Mouse (Mus musculus) forebrain, embryonic 12.5 days (tissue): Measurements from ENCODE around the gene Ttc39b. TPM values are rescaled to one million over a fixed set of nuclear protein-coding genes. Genes with fewer than 3 reads are reported as not detected.
"Not testable (repeated sequence)": the region's sequence is repeated elsewhere in the genome, so short reads cannot be mapped to it uniquely, and the experiment has no call there.

Experiments
- ATAC-seq: fragments of 200-750 bp; cut with Nextera tagmentation; 2 replicates; pipeline ENCODE4 v1.8.0; 2017; ENCODE audit warnings: moderate TSS enrichment; ENCODE audit not compliant: low FRiP score
- H3K27ac ChIP-seq: fragments of 300-500 bp; sonication (generic); 2 replicates; pipeline ENCODE4 v1.5.1; 2016; ENCODE audit warnings: mild to moderate bottlenecking
- H3K27me3 ChIP-seq: fragments of 300-500 bp; sonication (generic); 2 replicates; pipeline ENCODE4 v1.6.1; 2016; ENCODE audit warnings: mild to moderate bottlenecking
- H3K36me3 ChIP-seq: fragments of 300-500 bp; sonication (generic); replicated peaks from 2 replicates; pipeline ENCODE4 v1.6.1; 2016; ENCODE audit warnings: mild to moderate bottlenecking
- H3K4me1 ChIP-seq: fragments of 300-500 bp; sonication (generic); 2 replicates; pipeline ENCODE4 v1.6.1; 2016
- H3K4me2 ChIP-seq: fragments of 300-500 bp; sonication (generic); 2 replicates; pipeline ENCODE4 v1.6.1; 2016; ENCODE audit warnings: mild to moderate bottlenecking, moderate library complexity
- H3K4me3 ChIP-seq: fragments of 300-500 bp; sonication (generic); replicated peaks from 2 replicates; pipeline ENCODE4 v1.5.1; 2016; ENCODE audit warnings: mild to moderate bottlenecking
- H3K9ac ChIP-seq: fragments of 300-500 bp; sonication (generic); 2 replicates; pipeline ENCODE4 v1.6.1; 2016; ENCODE audit warnings: mild to moderate bottlenecking
- H3K9me3 ChIP-seq: fragments of 300-500 bp; sonication (generic); 2 replicates; pipeline ENCODE4 v1.6.1; 2016
- WGBS: fragments of 180-500 bp; shearing (Covaris S2); methylation state at CpG from one replicate; pipeline ENCODE4 v1.1.7; 2016; 5-methylcytosine and 5-hydroxymethylcytosine counted together
- polyA plus RNA-seq: library from polyadenylated mRNA; unstranded; fragments of >200 nt; fragmentation: Nextera tagmentation; extraction: Ambion mirVana; gene quantifications from 2 replicates; pipeline ENCODE4 v1.2.1, GENCODE M21; 2016

The Ttc39b gene
- polyA plus RNA-seq, 1 experiment from 2014 or later, result 6.2 TPM

- WGBS, result 90% methylated on average over 2 of the region's 2 CpGs
- no peaks in the 10 kb centered on the region for H3K27me3 ChIP-seq
Observed at GRCm38 (mm10) chr4:83264832-83265231, 59.2 kb downstream of the Ttc39b start.

GRCm38 (mm10) chr4:83261998-83262397, 62.1 kb downstream of the Ttc39b start:
- H3K4me1 ChIP-seq, result peaks cover 7% of the 10 kb centered on the region
- ATAC-seq, result no peak
- WGBS, result 14% methylated on average over 2 of the region's 2 CpGs
- H3K4me3 ChIP-seq, result no peak overlapping the region
- H3K36me3 ChIP-seq, result no peaks in the 10 kb centered on the region
- H3K9ac ChIP-seq, result no peak overlapping the region
- H3K4me2 ChIP-seq, result no peak overlapping the region
- no peaks in the 10 kb centered on the region for H3K9me3 ChIP-seq
- H3K27me3 ChIP-seq, result no peaks in the 10 kb centered on the region
- no peak overlapping the region for H3K27ac ChIP-seq

More at GRCm38 (mm10) chr4:83264832-83265231, 59.2 kb downstream of the Ttc39b start:
- H3K4me1 ChIP-seq, result peaks cover 7% of the 10 kb centered on the region
- H3K36me3 ChIP-seq, result no peaks in the 10 kb centered on the region
- H3K4me3 ChIP-seq, result no peak overlapping the region
- H3K9me3 ChIP-seq, result no peaks in the 10 kb centered on the region
- no peak for ATAC-seq
- no peak overlapping the region for H3K9ac ChIP-seq
- H3K4me2 ChIP-seq, result no peak overlapping the region
- H3K27ac ChIP-seq, result no peak overlapping the region

- 81% methylated on average over 4 of the region's 4 CpGs for WGBS
- Histone ChIP-seq H3K4me3 (no peak overlapping the region), H3K4me1 (peaks cover 4% of the 10 kb centered on the region), H3K9me3 (no peaks in the 10 kb centered on the region), H3K9ac (no peak overlapping the region), H3K4me2 (no peak overlapping the region), H3K27me3 (no peaks in the 10 kb centered on the region), H3K36me3 (no peaks in the 10 kb centered on the region), H3K27ac (no peak overlapping the region)
- no peak for ATAC-seq
Observed at GRCm38 (mm10) chr4:83259690-83260089, 64.4 kb downstream of the Ttc39b start.

- peaks cover 4% of the 10 kb centered on the region; the same call in 1 of the 2 replicates for H3K4me1 ChIP-seq
- WGBS, result 90% methylated on average over 3 of the region's 3 CpGs
- no peaks in the 10 kb centered on the region for H3K36me3 ChIP-seq
- no peaks in the 10 kb centered on the region for H3K9me3 ChIP-seq
- no peak overlapping the region for H3K4me3 ChIP-seq
- H3K27ac ChIP-seq, result no peak overlapping the region
- no peak overlapping the region for H3K9ac ChIP-seq
- no peak overlapping the region for H3K4me2 ChIP-seq
- no peak for ATAC-seq
- H3K27me3 ChIP-seq, result no peaks in the 10 kb centered on the region
Observed at GRCm38 (mm10) chr4:83258273-83258672, 65.8 kb downstream of the Ttc39b start.

- Histone ChIP-seq H3K27me3 (no peaks in the 10 kb centered on the region), H3K27ac (no peak overlapping the region), H3K9ac (no peak overlapping the region), H3K4me1 (no peaks in the 10 kb centered on the region), H3K4me3 (no peak overlapping the region), H3K4me2 (no peak overlapping the region), H3K9me3 (no peaks in the 10 kb centered on the region), H3K36me3 (no peaks in the 10 kb centered on the region)
- 46% methylated on average over 17 of the region's 17 CpGs for WGBS
- no peak for ATAC-seq
Observed at GRCm38 (mm10) chr4:83257279-83258260, 66.5 kb downstream of the Ttc39b start.

- Histone ChIP-seq H3K4me2 (no peak overlapping the region), H3K27me3 (no peaks in the 10 kb centered on the region), H3K27ac (no peak overlapping the region), H3K9ac (no peak overlapping the region), H3K36me3 (no peaks in the 10 kb centered on the region), H3K4me3 (no peak overlapping the region), H3K9me3 (no peaks in the 10 kb centered on the region), H3K4me1 (no peaks in the 10 kb centered on the region)
- no peak for ATAC-seq
- 81% methylated on average over 11 of the region's 11 CpGs for WGBS
Observed at GRCm38 (mm10) chr4:83256779-83257178, 67.3 kb downstream of the Ttc39b start.

- no peak overlapping the region for H3K27ac ChIP-seq
- no peak for ATAC-seq
- no peak overlapping the region for H3K4me2 ChIP-seq
- no peaks in the 10 kb centered on the region for H3K9me3 ChIP-seq
- 90% methylated on average over 10 of the region's 10 CpGs for WGBS
- H3K27me3 ChIP-seq, result no peaks in the 10 kb centered on the region
- no peaks in the 10 kb centered on the region for H3K36me3 ChIP-seq
- no peak overlapping the region for H3K9ac ChIP-seq
- no peaks in the 10 kb centered on the region for H3K4me1 ChIP-seq
- H3K4me3 ChIP-seq, result no peak overlapping the region
Observed at GRCm38 (mm10) chr4:83254941-83255340, 69.1 kb downstream of the Ttc39b start.

- Histone ChIP-seq H3K9me3 (no peaks in the 10 kb centered on the region), H3K27me3 (no peaks in the 10 kb centered on the region), H3K36me3 (no peaks in the 10 kb centered on the region), H3K4me3 (no peak overlapping the region), H3K4me2 (no peak overlapping the region), H3K9ac (no peak overlapping the region), H3K4me1 (no peaks in the 10 kb centered on the region), H3K27ac (no peak overlapping the region)
- 94% methylated on average over 6 of the region's 6 CpGs for whole genome bisulfite sequencing
- no peak for ATAC-seq
Observed at GRCm38 (mm10) chr4:83253679-83254078, 70.4 kb downstream of the Ttc39b start.

GRCm38 (mm10) chr4:83243706-83244105, 80.3 kb downstream of the Ttc39b start:
- H3K4me3 ChIP-seq, result no peak overlapping the region
- H3K36me3 ChIP-seq, result no peaks in the 10 kb centered on the region
- 88% methylated on average over 10 of the region's 10 CpGs for WGBS
- H3K9me3 ChIP-seq, result no peaks in the 10 kb centered on the region
- no peaks in the 10 kb centered on the region for H3K27me3 ChIP-seq
- no peak for ATAC-seq
- H3K9ac ChIP-seq, result no peak overlapping the region
- no peak overlapping the region for H3K27ac ChIP-seq
- no peak overlapping the region for H3K4me2 ChIP-seq
- H3K4me1 ChIP-seq, result no peaks in the 10 kb centered on the region

- H3K36me3 ChIP-seq, result no peaks in the 10 kb centered on the region
- H3K4me1 ChIP-seq, result no peaks in the 10 kb centered on the region
- 74% methylated on average over 5 of the region's 5 CpGs for WGBS
- H3K9me3 ChIP-seq, result no peaks in the 10 kb centered on the region
- no peak overlapping the region for H3K9ac ChIP-seq
- H3K4me3 ChIP-seq, result no peak overlapping the region
- no peak overlapping the region for H3K4me2 ChIP-seq
- H3K27me3 ChIP-seq, result no peaks in the 10 kb centered on the region
- no peak for ATAC-seq
- H3K27ac ChIP-seq, result no peak overlapping the region
Observed at GRCm38 (mm10) chr4:83241630-83242029, 82.4 kb downstream of the Ttc39b start.

GRCm38 (mm10) chr4:83237656-83238055, 86.4 kb downstream of the Ttc39b start:
- ATAC-seq, result no peak
- Histone ChIP-seq H3K9ac (no peak overlapping the region), H3K4me2 (no peak overlapping the region), H3K4me3 (no peak overlapping the region), H3K27me3 (no peaks in the 10 kb centered on the region), H3K27ac (no peak overlapping the region), H3K4me1 (peaks cover 6% of the 10 kb centered on the region; the same call in 1 of the 2 replicates), H3K9me3 (no peaks in the 10 kb centered on the region), H3K36me3 (no peaks in the 10 kb centered on the region)
- 81% methylated on average over 5 of the region's 5 CpGs for WGBS

GRCm38 (mm10) chr4:83235304-83235703, 88.8 kb downstream of the Ttc39b start:
- WGBS, result 34% methylated on average over 2 of the region's 3 CpGs
- not testable (repeated sequence) for ATAC-seq, H3K9ac ChIP-seq, H3K4me3 ChIP-seq, H3K9me3 ChIP-seq, H3K36me3 ChIP-seq, H3K27ac ChIP-seq, H3K4me1 ChIP-seq, H3K4me2 ChIP-seq, H3K27me3 ChIP-seq

- Histone ChIP-seq H3K4me3 (no peak overlapping the region), H3K36me3 (no peaks in the 10 kb centered on the region), H3K27ac (no peak overlapping the region), H3K4me1 (peaks cover 6% of the 10 kb centered on the region; the same call in 1 of the 2 replicates), H3K9me3 (no peaks in the 10 kb centered on the region), H3K4me2 (no peak overlapping the region), H3K9ac (no peak overlapping the region), H3K27me3 (no peaks in the 10 kb centered on the region)
- no peak for ATAC-seq
- 88% methylated on average over 11 of the region's 11 CpGs for WGBS
Observed at GRCm38 (mm10) chr4:83234739-83235138, 89.3 kb downstream of the Ttc39b start.
